Mouse (Mus musculus) heart, adult 2 months (tissue): ENCODE measurements around the gene Man1a2.

Experiments used
- CTCF ChIP-seq: fragments of 200-600 bp; IDR thresholded peaks from 2 replicates; pipeline ENCODE4 v1.8.1; 2022; ENCODE audit warnings: antibody characterized with exemption, mild to moderate bottlenecking, moderate library complexity
- EP300 ChIP-seq: fragments of 200-500 bp; IDR thresholded peaks from 2 replicates; pipeline ENCODE4 v1.6.1; 2011; ENCODE audit warnings: low read depth, low read length, control low read depth; ENCODE audit not compliant: insufficient read depth
- POLR2A ChIP-seq: fragments of 200-500 bp; IDR thresholded peaks from 2 replicates; pipeline ENCODE4 v1.6.1; 2011; ENCODE audit warnings: mild to moderate bottlenecking, low read depth, low read length, control low read depth; ENCODE audit not compliant: insufficient read depth

DNA sequence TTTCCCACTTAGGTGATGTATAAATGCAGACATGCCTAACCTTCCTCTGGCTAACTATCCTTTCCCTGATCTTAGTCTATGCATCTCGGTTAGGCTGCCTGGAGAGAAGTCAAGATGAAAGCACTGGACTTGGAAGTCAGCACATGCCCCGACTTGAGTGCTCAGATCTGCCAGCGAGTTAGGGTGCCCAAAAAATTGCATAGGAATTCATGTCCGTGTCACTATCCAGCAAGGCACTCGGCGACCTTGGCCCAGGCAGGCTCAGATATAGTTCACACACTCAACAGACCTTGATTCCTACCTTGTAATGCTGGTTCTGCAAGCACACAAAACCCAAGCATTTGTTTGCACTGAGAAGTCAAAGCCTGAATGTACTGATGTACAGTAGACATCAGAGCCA lies 3.4 kb upstream of the Man1a2 start:
- TF ChIP-seq CTCF = no peak
- no peak for TF ChIP-seq POLR2A
- no peak for TF ChIP-seq EP300
